Mouse (Mus musculus): ENCODE measurements at regions not wholly inside any gene's neighbourhood (a gene's known extent, or its start where the extent isn't known, plus 50 kb on each side); places are given as distances from the start of the nearest gene placed in this dataset.

- no peak overlapping the region for H3K4me2 ChIP-seq (ENCODE audit: low read depth)
- H3K4me1 ChIP-seq (replicated peaks; ENCODE audit: control insufficient read depth in 2 of 2, insufficient read depth in 2 of 2, low read length in 1 of 2) = no peaks in the 10 kb centered on the region
- H3K27ac ChIP-seq = no peak overlapping the region
- DNase-seq (ENCODE audit: low read depth in 3 of 3, low spot score in 3 of 3) = no peak
- 59% methylated on average over 9 of the region's 9 CpGs for WGBS (ENCODE audit: insufficient replicate concordance)
- H3K27me3 ChIP-seq (ENCODE audit: control insufficient read depth, insufficient read depth, low read length) = no peaks in the 10 kb centered on the region
- no peak overlapping the region for H3K9ac ChIP-seq (replicated peaks)
- no peaks in the 10 kb centered on the region for H3K36me3 ChIP-seq (replicated peaks; ENCODE audit: control insufficient read depth, insufficient read depth, low read depth)
- H3K4me3 ChIP-seq (ENCODE audit: insufficient read depth in 1 of 2, low read depth in 2 of 2, low read length in 2 of 2) = no peak overlapping the region
- ATAC-seq (ENCODE audit: insufficient read depth) = no peak
- no peaks in the 10 kb centered on the region for H3K9me3 ChIP-seq (ENCODE audit: control insufficient read depth, low read length)
- TF ChIP-seq CTCF (IDR thresholded peaks at IDR 0.05; ENCODE audit: low read depth) (no peak), EP300 (IDR thresholded peaks at IDR 0.05; ENCODE audit: low read depth) (no peak)
Measured at GRCm38 (mm10) chr4:106067023-106067422, 249.0 kb upstream of the Usp24 start.

- no peaks in the 10 kb centered on the region for H3K9me3 ChIP-seq (ENCODE audit: control insufficient read depth, low read length)
- no peak for TF ChIP-seq EP300 (IDR thresholded peaks at IDR 0.05; ENCODE audit: low read depth)
- TF ChIP-seq CTCF (IDR thresholded peaks at IDR 0.05; ENCODE audit: low read depth) = no peak
- H3K4me1 ChIP-seq (replicated peaks; ENCODE audit: control insufficient read depth in 2 of 2, insufficient read depth in 2 of 2, low read length in 1 of 2) = no peaks in the 10 kb centered on the region
- H3K9ac ChIP-seq (replicated peaks) = no peak overlapping the region
- H3K27ac ChIP-seq = no peak overlapping the region
- no peak for ATAC-seq (ENCODE audit: insufficient read depth)
- no peaks in the 10 kb centered on the region for H3K27me3 ChIP-seq (ENCODE audit: control insufficient read depth, insufficient read depth, low read length)
- DNase-seq (ENCODE audit: low read depth in 3 of 3, low spot score in 3 of 3) = no peak
- no peak overlapping the region for H3K4me2 ChIP-seq (ENCODE audit: low read depth)
- no peak overlapping the region for H3K4me3 ChIP-seq (ENCODE audit: insufficient read depth in 1 of 2, low read depth in 2 of 2, low read length in 2 of 2)
- no peaks in the 10 kb centered on the region for H3K36me3 ChIP-seq (replicated peaks; ENCODE audit: control insufficient read depth, insufficient read depth, low read depth)
Measured at GRCm38 (mm10) chr4:106083546-106083945, 232.5 kb upstream of the Usp24 start.

DNA sequence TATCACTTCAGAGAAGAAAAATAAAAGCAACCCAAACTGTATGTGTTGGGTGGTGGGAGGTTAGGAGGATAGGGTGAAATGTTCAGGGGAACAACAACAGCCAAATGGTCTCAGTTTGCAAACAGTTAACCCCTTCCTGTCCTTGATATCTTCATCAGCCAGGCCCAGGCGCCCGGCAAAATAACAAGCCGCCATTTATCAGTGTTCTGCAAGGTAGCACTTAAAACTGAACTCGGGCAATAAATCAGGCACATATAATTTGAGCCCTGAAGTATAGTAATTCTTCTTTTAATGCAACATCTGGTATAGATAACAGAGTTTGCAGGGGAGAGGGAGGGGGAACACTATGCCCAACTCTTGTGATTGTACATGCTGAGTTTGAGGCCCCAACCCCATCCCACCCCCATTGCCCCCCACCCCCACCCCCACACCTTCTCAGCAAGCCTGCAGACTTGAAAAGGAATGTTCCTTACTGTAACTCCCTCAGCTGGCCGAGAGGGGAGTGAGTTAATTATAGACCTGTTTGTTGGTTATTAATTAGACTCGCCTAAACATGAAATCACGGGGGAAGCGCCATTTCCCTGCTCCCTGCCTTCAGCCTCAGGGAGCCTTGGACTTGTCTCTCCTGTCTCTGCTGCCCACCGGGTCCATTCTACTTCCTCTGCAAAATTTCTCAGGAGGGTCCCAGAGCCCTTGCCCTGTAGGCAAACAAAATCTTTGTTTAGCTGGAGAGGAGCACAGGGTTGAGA lies 223.9 kb upstream of the Usp24 start:
- H3K9me3 ChIP-seq (ENCODE audit: control insufficient read depth, low read length) = no peaks in the 10 kb centered on the region
- DNase-seq (ENCODE audit: low read depth in 3 of 3, low spot score in 3 of 3) = no peak
- no peaks in the 10 kb centered on the region for H3K4me1 ChIP-seq (replicated peaks; ENCODE audit: control insufficient read depth in 2 of 2, insufficient read depth in 2 of 2, low read length in 1 of 2)
- 42% methylated on average over 9 of the region's 9 CpGs for whole genome bisulfite sequencing (ENCODE audit: insufficient replicate concordance)
- H3K36me3 ChIP-seq (replicated peaks; ENCODE audit: control insufficient read depth, insufficient read depth, low read depth) = no peaks in the 10 kb centered on the region
- no peak overlapping the region for H3K27ac ChIP-seq
- no peaks in the 10 kb centered on the region for H3K27me3 ChIP-seq (ENCODE audit: control insufficient read depth, insufficient read depth, low read length)
- H3K9ac ChIP-seq (replicated peaks) = no peak overlapping the region
- TF ChIP-seq EP300 (IDR thresholded peaks at IDR 0.05; ENCODE audit: low read depth) = no peak
- no peak for TF ChIP-seq CTCF (IDR thresholded peaks at IDR 0.05; ENCODE audit: low read depth)
- H3K4me3 ChIP-seq (ENCODE audit: insufficient read depth in 1 of 2, low read depth in 2 of 2, low read length in 2 of 2) = no peak overlapping the region
- ATAC-seq (ENCODE audit: insufficient read depth) = no peak
- H3K4me2 ChIP-seq (ENCODE audit: low read depth) = no peak overlapping the region

- 56% methylated on average over 6 of the region's 6 CpGs for WGBS (ENCODE audit: insufficient replicate concordance)
- H3K9me3 ChIP-seq (ENCODE audit: control insufficient read depth, low read length) = no peaks in the 10 kb centered on the region
- no peaks in the 10 kb centered on the region for H3K36me3 ChIP-seq (replicated peaks; ENCODE audit: control insufficient read depth, insufficient read depth, low read depth)
- TF ChIP-seq CTCF (IDR thresholded peaks at IDR 0.05; ENCODE audit: low read depth) (no peak), EP300 (IDR thresholded peaks at IDR 0.05; ENCODE audit: low read depth) (no peak)
- ATAC-seq (ENCODE audit: insufficient read depth) (no peak), DNase-seq (ENCODE audit: low read depth in 3 of 3, low spot score in 3 of 3) (no peak)
- H3K9ac ChIP-seq (replicated peaks) = no peak overlapping the region
- H3K27me3 ChIP-seq (ENCODE audit: control insufficient read depth, insufficient read depth, low read length) = no peaks in the 10 kb centered on the region
- H3K4me3 ChIP-seq (ENCODE audit: insufficient read depth in 1 of 2, low read depth in 2 of 2, low read length in 2 of 2) = no peak overlapping the region
- no peak overlapping the region for H3K4me2 ChIP-seq (ENCODE audit: low read depth)
- no peaks in the 10 kb centered on the region for H3K4me1 ChIP-seq (replicated peaks; ENCODE audit: control insufficient read depth in 2 of 2, insufficient read depth in 2 of 2, low read length in 1 of 2)
- no peak overlapping the region for H3K27ac ChIP-seq
Measured at GRCm38 (mm10) chr4:106092676-106093070, 223.3 kb upstream of the Usp24 start.

DNA sequence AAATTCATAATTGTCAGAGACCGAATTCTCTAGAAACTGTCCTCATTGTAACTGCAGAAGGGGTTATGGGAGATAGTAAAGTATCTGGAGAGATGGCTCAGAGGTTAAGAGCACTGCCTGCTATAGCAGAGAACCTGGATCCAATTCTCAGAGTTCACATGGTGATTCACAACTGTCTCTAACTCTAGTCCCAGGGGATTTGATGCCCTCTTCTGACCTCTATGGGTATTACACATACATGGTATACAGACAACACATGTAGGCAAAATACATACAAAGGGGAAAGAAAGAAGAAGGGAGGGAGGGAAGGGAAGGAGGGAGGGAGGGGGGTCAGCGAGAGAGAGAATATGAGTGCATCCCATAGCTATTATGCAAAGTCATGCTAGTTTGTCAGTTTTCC lies 222.8 kb upstream of the Usp24 start:
- 46% methylated on average over 2 of the region's 2 CpGs for WGBS (ENCODE audit: insufficient replicate concordance)
- DNase-seq (ENCODE audit: low read depth in 3 of 3, low spot score in 3 of 3) = no peak

More for the DNA sequence above, 222.8 kb upstream of the Usp24 start:
- Histone ChIP-seq H3K9me3 (ENCODE audit: control insufficient read depth, low read length) (no peaks in the 10 kb centered on the region), H3K27ac (no peak overlapping the region), H3K9ac (replicated peaks) (no peak overlapping the region), H3K4me1 (replicated peaks; ENCODE audit: control insufficient read depth in 2 of 2, insufficient read depth in 2 of 2, low read length in 1 of 2) (no peaks in the 10 kb centered on the region), H3K4me3 (ENCODE audit: insufficient read depth in 1 of 2, low read depth in 2 of 2, low read length in 2 of 2) (no peak overlapping the region), H3K4me2 (ENCODE audit: low read depth) (no peak overlapping the region), H3K36me3 (replicated peaks; ENCODE audit: control insufficient read depth, insufficient read depth, low read depth) (no peaks in the 10 kb centered on the region), H3K27me3 (ENCODE audit: control insufficient read depth, insufficient read depth, low read length) (no peaks in the 10 kb centered on the region)
- ATAC-seq (ENCODE audit: insufficient read depth) = no peak
- TF ChIP-seq CTCF (IDR thresholded peaks at IDR 0.05; ENCODE audit: low read depth) (peak; percentile 26; the same call in 1 of the 2 replicates), EP300 (IDR thresholded peaks at IDR 0.05; ENCODE audit: low read depth) (no peak)

All from liver, embryonic 14.5 days (tissue).